24 mouse cellular contexts compared by ENCODE assay signal in the genomic region with DNA sequence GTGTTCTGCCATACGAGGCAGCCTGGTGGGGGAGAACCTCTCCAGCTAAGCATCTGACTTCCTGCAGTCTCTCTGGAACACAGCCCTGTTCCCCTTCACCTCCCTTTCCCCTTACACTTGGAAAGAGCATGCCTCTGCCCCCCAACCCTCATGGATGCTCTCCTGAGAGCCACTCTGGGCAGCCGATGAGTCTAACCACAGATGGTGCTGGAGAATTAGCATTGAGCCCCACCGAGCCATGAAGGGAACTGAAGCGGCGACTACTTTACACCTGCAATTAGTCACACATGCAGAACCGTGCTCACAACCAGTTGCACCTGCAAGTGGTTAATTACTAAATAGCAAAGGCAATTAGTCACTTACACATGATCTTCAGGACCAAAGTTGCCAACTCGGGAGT.
DNase-seq lines count a peak whose midpoint lies in the region; ATAC-seq and TF ChIP-seq lines count a peak whose summit lies in the region.
"Had no signal": no experiment of that assay in that cellular context is flagged by ENCODE, and none has a peak within 500 bp of the region (broad histone marks: within the 10 kb centered on the region; RNA-seq: fewer than 3 reads in every experiment).

No protein-coding gene starts in this region.

- no peaks in the 10 kb centered on the region for H3K9me3 ChIP-seq in hindbrain, embryonic 15.5 days
- H3K9me3 ChIP-seq in hindbrain, embryonic 11.5 days (ENCODE audit: control insufficient read depth, low read length): no peaks in the 10 kb centered on the region
- no peaks in the 10 kb centered on the region for H3K9me3 ChIP-seq in hindbrain, postnatal 0 days (ENCODE audit: low read length)
- no peaks in the 10 kb centered on the region for H3K9me3 ChIP-seq in hindbrain, embryonic 14.5 days (ENCODE audit: control insufficient read depth, low read length)
- no peaks in the 10 kb centered on the region for H3K9me3 ChIP-seq in midbrain, embryonic 10.5 days (replicated peaks)
- no peaks in the 10 kb centered on the region for H3K9me3 ChIP-seq in midbrain, embryonic 13.5 days
- H3K9me3 ChIP-seq: embryonic facial prominence, embryonic 13.5 days; embryonic facial prominence, embryonic 15.5 days; forebrain, embryonic 10.5 days; forebrain, embryonic 13.5 days; forebrain, embryonic 15.5 days had no signal

- no peak for TF ChIP-seq POLR2A in brain, embryonic 14.5 days (IDR thresholded peaks at IDR 0.05; ENCODE audit: borderline replicate concordance, extremely low read depth, insufficient read depth, insufficient read length, poor library complexity, severe bottlenecking)

- DNase-seq in hindbrain, embryonic 11.5 days (ENCODE audit: low spot score): no peak
- peak; percentile 49 for DNase-seq in hindbrain, postnatal 0 days (ENCODE audit: low spot score)
- no peak for DNase-seq in hindbrain, embryonic 14.5 days (ENCODE audit: low spot score)
- no peak for DNase-seq in midbrain, embryonic 10.5 days (ENCODE audit: low spot score)
- peak; percentile 50 for DNase-seq in brain, embryonic 14.5 days (ENCODE audit: low read depth)
- no peak for DNase-seq in adrenal gland, adult 18-20 months (ENCODE audit: low spot score in 2 of 2)
- DNase-seq: adrenal gland, adult 8-10 months; adrenal gland, postnatal 14 days; adrenal gland, postnatal 36 days; cerebellum, adult 11 months; cerebellum, adult 18-20 months; cerebellum, adult 8-10 months; cerebellum, adult 9-11 months; cerebellum, postnatal 14 days; cerebellum, postnatal 36 days; embryo, embryonic 11 days had no signal

- no peak for TF ChIP-seq CTCF in hindbrain, postnatal 0 days (IDR thresholded peaks at IDR 0.05; ENCODE audit: low read depth)
- TF ChIP-seq CTCF in brain, embryonic 14.5 days (IDR thresholded peaks at IDR 0.05; ENCODE audit: borderline replicate concordance, extremely low read depth, insufficient read depth, insufficient read length): no peak

- H3K36me3 ChIP-seq in hindbrain, embryonic 15.5 days: no peaks in the 10 kb centered on the region
- H3K36me3 ChIP-seq in hindbrain, embryonic 11.5 days (ENCODE audit: control insufficient read depth, insufficient read depth, low read length): no peaks in the 10 kb centered on the region
- no peaks in the 10 kb centered on the region for H3K36me3 ChIP-seq in hindbrain, postnatal 0 days (ENCODE audit: insufficient read depth, low read length)
- no peaks in the 10 kb centered on the region for H3K36me3 ChIP-seq in hindbrain, embryonic 14.5 days (replicated peaks; ENCODE audit: control insufficient read depth, insufficient read depth)
- H3K36me3 ChIP-seq in midbrain, embryonic 10.5 days: no peaks in the 10 kb centered on the region
- H3K36me3 ChIP-seq in midbrain, embryonic 13.5 days: no peaks in the 10 kb centered on the region; the same call in 1 of the 2 replicates
- H3K36me3 ChIP-seq: embryonic facial prominence, embryonic 13.5 days; embryonic facial prominence, embryonic 15.5 days; forebrain, embryonic 10.5 days; forebrain, embryonic 15.5 days had no signal

- 0 out of 2 replicates have a peak, but pooled peaks have one; percentile 19 for ATAC-seq in hindbrain, embryonic 15.5 days (ENCODE audit: low FRiP score, low read depth)
- ATAC-seq in hindbrain, embryonic 11.5 days (ENCODE audit: low FRiP score): no peak
- peak; percentile 71 for ATAC-seq in hindbrain, postnatal 0 days
- ATAC-seq in hindbrain, embryonic 14.5 days (ENCODE audit: low FRiP score): no peak
- no peak for ATAC-seq in midbrain, embryonic 13.5 days
- ATAC-seq: forebrain, embryonic 13.5 days; forebrain, embryonic 15.5 days had no signal

- no peaks in the 10 kb centered on the region for H3K27me3 ChIP-seq in hindbrain, embryonic 15.5 days
- H3K27me3 ChIP-seq in hindbrain, embryonic 11.5 days (ENCODE audit: control insufficient read depth, insufficient read depth, low read length): no peaks in the 10 kb centered on the region
- no peaks in the 10 kb centered on the region for H3K27me3 ChIP-seq in hindbrain, postnatal 0 days (ENCODE audit: insufficient read depth, low read length)
- no peaks in the 10 kb centered on the region for H3K27me3 ChIP-seq in hindbrain, embryonic 14.5 days (ENCODE audit: control insufficient read depth, insufficient read depth, low read length)
- no peaks in the 10 kb centered on the region for H3K27me3 ChIP-seq in midbrain, embryonic 10.5 days (ENCODE audit: low read depth, poor library complexity, severe bottlenecking)
- H3K27me3 ChIP-seq in midbrain, embryonic 13.5 days: no peaks in the 10 kb centered on the region
- H3K27me3 ChIP-seq: embryonic facial prominence, embryonic 13.5 days; embryonic facial prominence, embryonic 15.5 days; forebrain, embryonic 15.5 days had no signal

- H3K27ac ChIP-seq in hindbrain, embryonic 15.5 days (replicated peaks): no peak overlapping the region
- no peak overlapping the region for H3K27ac ChIP-seq in hindbrain, embryonic 11.5 days (ENCODE audit: low read depth, low read length)
- H3K27ac ChIP-seq in hindbrain, postnatal 0 days: no peak overlapping the region
- no peak overlapping the region for H3K27ac ChIP-seq in hindbrain, embryonic 14.5 days
- H3K27ac ChIP-seq in midbrain, embryonic 10.5 days (replicated peaks): 0 out of 2 replicates have a peak overlapping the region, but pooled peaks have one; percentile 13
- H3K27ac ChIP-seq in midbrain, embryonic 13.5 days: no peak overlapping the region
- H3K27ac ChIP-seq: embryonic facial prominence, embryonic 13.5 days; embryonic facial prominence, embryonic 15.5 days; forebrain, embryonic 10.5 days; forebrain, embryonic 13.5 days; forebrain, embryonic 15.5 days had no signal

- no peak overlapping the region for H3K4me2 ChIP-seq in hindbrain, embryonic 15.5 days
- no peak overlapping the region for H3K4me2 ChIP-seq in hindbrain, embryonic 11.5 days (replicated peaks; ENCODE audit: low read depth, low read length)
- H3K4me2 ChIP-seq in hindbrain, postnatal 0 days (ENCODE audit: low read depth, low read length): no peak overlapping the region
- H3K4me2 ChIP-seq in hindbrain, embryonic 14.5 days (replicated peaks): no peak overlapping the region
- H3K4me2 ChIP-seq in midbrain, embryonic 13.5 days (replicated peaks): no peak overlapping the region
- H3K4me2 ChIP-seq: embryonic facial prominence, embryonic 13.5 days; embryonic facial prominence, embryonic 15.5 days; forebrain, embryonic 13.5 days; forebrain, embryonic 15.5 days had no signal

- H3K4me3 ChIP-seq in hindbrain, embryonic 15.5 days: no peak overlapping the region
- no peak overlapping the region for H3K4me3 ChIP-seq in hindbrain, embryonic 11.5 days (ENCODE audit: low read depth, low read length)
- no peak overlapping the region for H3K4me3 ChIP-seq in hindbrain, postnatal 0 days (ENCODE audit: low read length)
- no peak overlapping the region for H3K4me3 ChIP-seq in hindbrain, embryonic 14.5 days (replicated peaks; ENCODE audit: low read length)
- H3K4me3 ChIP-seq in midbrain, embryonic 10.5 days: no peak overlapping the region
- H3K4me3 ChIP-seq in midbrain, embryonic 13.5 days (replicated peaks): no peak overlapping the region
- H3K4me3 ChIP-seq: embryonic facial prominence, embryonic 13.5 days; embryonic facial prominence, embryonic 15.5 days; erythroblast, embryonic 14.5 days; forebrain, embryonic 10.5 days; forebrain, embryonic 13.5 days; forebrain, embryonic 15.5 days had no signal

- 50% methylated on average over 7 of the region's 7 CpGs for WGBS in hindbrain, embryonic 15.5 days
- 76% methylated on average over 7 of the region's 7 CpGs for WGBS in hindbrain, embryonic 11.5 days
- WGBS in hindbrain, postnatal 0 days: 50% methylated on average over 7 of the region's 7 CpGs
- 57% methylated on average over 7 of the region's 7 CpGs for WGBS in hindbrain, embryonic 14.5 days
- WGBS in midbrain, embryonic 10.5 days: 85% methylated on average over 7 of the region's 7 CpGs
- 78% methylated on average over 7 of the region's 7 CpGs for WGBS in midbrain, embryonic 13.5 days

- no peaks in the 10 kb centered on the region for H3K4me1 ChIP-seq in hindbrain, embryonic 15.5 days (replicated peaks)
- no peaks in the 10 kb centered on the region for H3K4me1 ChIP-seq in hindbrain, embryonic 11.5 days (replicated peaks; ENCODE audit: control insufficient read depth, insufficient read depth, low read length)
- H3K4me1 ChIP-seq in hindbrain, postnatal 0 days (ENCODE audit: insufficient read depth, low read length): no peaks in the 10 kb centered on the region
- no peaks in the 10 kb centered on the region for H3K4me1 ChIP-seq in hindbrain, embryonic 14.5 days (replicated peaks; ENCODE audit: control insufficient read depth, insufficient read depth, low read length)
- no peaks in the 10 kb centered on the region for H3K4me1 ChIP-seq in midbrain, embryonic 10.5 days
- 0 out of 2 replicates have a peak, but pooled peaks cover 5% of the 10 kb centered on the region for H3K4me1 ChIP-seq in midbrain, embryonic 13.5 days (replicated peaks)
- H3K4me1 ChIP-seq: embryonic facial prominence, embryonic 13.5 days; embryonic facial prominence, embryonic 15.5 days; forebrain, embryonic 15.5 days had no signal

- H3K9ac ChIP-seq in hindbrain, embryonic 15.5 days: no peak overlapping the region
- no peak overlapping the region for H3K9ac ChIP-seq in hindbrain, embryonic 11.5 days (ENCODE audit: low read depth, low read length)
- H3K9ac ChIP-seq in hindbrain, postnatal 0 days (replicated peaks; ENCODE audit: low read length): no peak overlapping the region
- H3K9ac ChIP-seq in hindbrain, embryonic 14.5 days: no peak overlapping the region
- no peak overlapping the region for H3K9ac ChIP-seq in midbrain, embryonic 13.5 days (replicated peaks)
- H3K9ac ChIP-seq: embryonic facial prominence, embryonic 13.5 days; embryonic facial prominence, embryonic 15.5 days; forebrain, embryonic 13.5 days; forebrain, embryonic 15.5 days had no signal

Comparison
In these comparisons a context has a peak if more than half of its experiments do, and no peak if none do; other contexts are left out.
1. ATAC-seq: peak in hindbrain, embryonic 15.5 days (single experiment) and hindbrain, postnatal 0 days (single experiment); none in hindbrain, embryonic 11.5 days (single experiment), hindbrain, embryonic 14.5 days (single experiment) and midbrain, embryonic 13.5 days (single experiment).
2. DNase-seq: peak in hindbrain, postnatal 0 days (single experiment) and brain, embryonic 14.5 days (single experiment); none in hindbrain, embryonic 11.5 days (single experiment), hindbrain, embryonic 14.5 days (single experiment), midbrain, embryonic 10.5 days (single experiment) and adrenal gland, adult 18-20 months (0 of 2).